Mouse (Mus musculus): ENCODE results near the gene Plac8. TPM values are rescaled to one million over a fixed set of nuclear protein-coding genes. Genes with fewer than 3 reads are reported as not detected.

Plac8 gene
- polyA plus RNA-seq, 1 experiment from 2014 or later, result 0.63 TPM

- Histone ChIP-seq H3K9me3 (no peaks in the 10 kb centered on the region), H3K27me3 (no peaks in the 10 kb centered on the region), H3K4me3 (replicated peaks) (no peak overlapping the region), H3K27ac (no peak overlapping the region), H3K4me2 (no peak overlapping the region), H3K9ac (no peak overlapping the region), H3K36me3 (replicated peaks) (no peaks in the 10 kb centered on the region), H3K4me1 (no peaks in the 10 kb centered on the region)
- no peak for ATAC-seq (ENCODE audit: low FRiP score)
- 86% methylated on average over 13 of the region's 13 CpGs for WGBS
Measured at GRCm38 (mm10) chr5:100594803-100595467, 22.9 kb upstream of the Plac8 start.

GRCm38 (mm10) chr5:100590505-100590904, 18.5 kb upstream of the Plac8 start:
- no peaks in the 10 kb centered on the region for H3K9me3 ChIP-seq
- no peak overlapping the region for H3K9ac ChIP-seq
- H3K4me3 ChIP-seq (replicated peaks), result no peak overlapping the region
- no peaks in the 10 kb centered on the region for H3K4me1 ChIP-seq
- no peaks in the 10 kb centered on the region for H3K36me3 ChIP-seq (replicated peaks)
- H3K4me2 ChIP-seq, result no peak overlapping the region
- 94% methylated on average over 5 of the region's 5 CpGs for WGBS
- no peaks in the 10 kb centered on the region for H3K27me3 ChIP-seq
- H3K27ac ChIP-seq, result no peak overlapping the region
- no peak for ATAC-seq (ENCODE audit: low FRiP score)

GRCm38 (mm10) chr5:100587626-100588025, 15.6 kb upstream of the Plac8 start:
- Histone ChIP-seq H3K27me3 (no peaks in the 10 kb centered on the region), H3K36me3 (replicated peaks) (no peaks in the 10 kb centered on the region), H3K4me3 (replicated peaks) (no peak overlapping the region), H3K9ac (no peak overlapping the region), H3K9me3 (no peaks in the 10 kb centered on the region), H3K4me2 (no peak overlapping the region), H3K27ac (no peak overlapping the region), H3K4me1 (no peaks in the 10 kb centered on the region)
- no peak for ATAC-seq (ENCODE audit: low FRiP score)
- 59% methylated on average over 2 of the region's 2 CpGs for WGBS

GRCm38 (mm10) chr5:100587136-100587535, 15.1 kb upstream of the Plac8 start:
- Histone ChIP-seq H3K4me1 (no peaks in the 10 kb centered on the region), H3K27me3 (no peaks in the 10 kb centered on the region), H3K4me2 (no peak overlapping the region), H3K4me3 (replicated peaks) (no peak overlapping the region), H3K27ac (no peak overlapping the region), H3K9ac (no peak overlapping the region), H3K36me3 (replicated peaks) (no peaks in the 10 kb centered on the region), H3K9me3 (no peaks in the 10 kb centered on the region)
- 93% methylated on average over 7 of the region's 7 CpGs for WGBS
- ATAC-seq (ENCODE audit: low FRiP score), result no peak

GRCm38 (mm10) chr5:100585657-100586056, 13.6 kb upstream of the Plac8 start:
- Histone ChIP-seq H3K27ac (no peak overlapping the region), H3K9ac (no peak overlapping the region), H3K36me3 (replicated peaks) (no peaks in the 10 kb centered on the region), H3K4me1 (no peaks in the 10 kb centered on the region), H3K4me3 (replicated peaks) (no peak overlapping the region), H3K4me2 (no peak overlapping the region), H3K9me3 (no peaks in the 10 kb centered on the region), H3K27me3 (no peaks in the 10 kb centered on the region)
- no peak for ATAC-seq (ENCODE audit: low FRiP score)
- WGBS, result 93% methylated on average over 3 of the region's 3 CpGs

- 89% methylated on average over 8 of the region's 8 CpGs for WGBS
Measured at GRCm38 (mm10) chr5:100585206-100585644, 13.2 kb upstream of the Plac8 start.

GRCm38 (mm10) chr5:100583066-100583465, 11.0 kb upstream of the Plac8 start:
- Histone ChIP-seq H3K4me2 (no peak overlapping the region), H3K4me3 (replicated peaks) (no peak overlapping the region), H3K27ac (no peak overlapping the region), H3K27me3 (no peaks in the 10 kb centered on the region), H3K4me1 (no peaks in the 10 kb centered on the region), H3K9ac (no peak overlapping the region), H3K9me3 (no peaks in the 10 kb centered on the region), H3K36me3 (replicated peaks) (no peaks in the 10 kb centered on the region)
- ATAC-seq (ENCODE audit: low FRiP score), result no peak
- WGBS, result 95% methylated on average over 7 of the region's 7 CpGs

More at GRCm38 (mm10) chr5:100585206-100585644, 13.2 kb upstream of the Plac8 start:
- Histone ChIP-seq H3K4me3 (replicated peaks) (no peak overlapping the region), H3K4me2 (no peak overlapping the region), H3K9ac (no peak overlapping the region), H3K27me3 (no peaks in the 10 kb centered on the region), H3K4me1 (no peaks in the 10 kb centered on the region), H3K27ac (no peak overlapping the region), H3K9me3 (no peaks in the 10 kb centered on the region), H3K36me3 (replicated peaks) (no peaks in the 10 kb centered on the region)
- ATAC-seq (ENCODE audit: low FRiP score), result no peak

GRCm38 (mm10) chr5:100582435-100582826, 10.4 kb upstream of the Plac8 start:
- no peak for ATAC-seq (ENCODE audit: low FRiP score)
- H3K4me1 ChIP-seq, result no peaks in the 10 kb centered on the region
- 93% methylated on average over 5 of the region's 5 CpGs for WGBS

GRCm38 (mm10) chr5:100581622-100582434, 9.8 kb upstream of the Plac8 start:
- 66% methylated on average over 11 of the region's 11 CpGs for WGBS
- H3K9ac ChIP-seq, result no peak overlapping the region
- H3K27me3 ChIP-seq, result no peaks in the 10 kb centered on the region
- no peak overlapping the region for H3K4me3 ChIP-seq (replicated peaks)
- H3K36me3 ChIP-seq (replicated peaks), result no peaks in the 10 kb centered on the region
- H3K4me1 ChIP-seq, result no peaks in the 10 kb centered on the region
- H3K4me2 ChIP-seq, result no peak overlapping the region
- H3K27ac ChIP-seq, result no peak overlapping the region
- H3K9me3 ChIP-seq, result no peaks in the 10 kb centered on the region
- no peak for ATAC-seq (ENCODE audit: low FRiP score)

More at GRCm38 (mm10) chr5:100582435-100582826, 10.4 kb upstream of the Plac8 start:
- no peaks in the 10 kb centered on the region for H3K36me3 ChIP-seq (replicated peaks)
- H3K4me2 ChIP-seq, result no peak overlapping the region
- no peaks in the 10 kb centered on the region for H3K9me3 ChIP-seq
- H3K4me3 ChIP-seq (replicated peaks), result no peak overlapping the region
- H3K9ac ChIP-seq, result no peak overlapping the region
- no peak overlapping the region for H3K27ac ChIP-seq
- no peaks in the 10 kb centered on the region for H3K27me3 ChIP-seq

GRCm38 (mm10) chr5:100578863-100579411, 6.9 kb upstream of the Plac8 start:
- Histone ChIP-seq H3K36me3 (replicated peaks) (no peaks in the 10 kb centered on the region), H3K4me2 (no peak overlapping the region)
- 87% methylated on average over 5 of the region's 5 CpGs for WGBS

GRCm38 (mm10) chr5:100574771-100575170, 2.7 kb upstream of the Plac8 start:
- Histone ChIP-seq H3K9me3 (no peaks in the 10 kb centered on the region), H3K4me1 (no peaks in the 10 kb centered on the region), H3K9ac (no peak overlapping the region), H3K4me3 (replicated peaks) (no peak overlapping the region), H3K27me3 (no peaks in the 10 kb centered on the region), H3K36me3 (replicated peaks) (no peaks in the 10 kb centered on the region), H3K4me2 (no peak overlapping the region), H3K27ac (no peak overlapping the region)
- ATAC-seq (ENCODE audit: low FRiP score), result no peak
- WGBS, result 64% methylated on average over 1 of the region's 1 CpGs

More at GRCm38 (mm10) chr5:100578863-100579411, 6.9 kb upstream of the Plac8 start:
- ATAC-seq (ENCODE audit: low FRiP score), result no peak
- Histone ChIP-seq H3K27me3 (no peaks in the 10 kb centered on the region), H3K4me3 (replicated peaks) (no peak overlapping the region), H3K27ac (no peak overlapping the region), H3K9me3 (no peaks in the 10 kb centered on the region), H3K4me1 (no peaks in the 10 kb centered on the region), H3K9ac (no peak overlapping the region)

GRCm38 (mm10) chr5:100573256-100573655, 1.2 kb upstream of the Plac8 start:
- no peaks in the 10 kb centered on the region for H3K9me3 ChIP-seq
- H3K9ac ChIP-seq, result no peak overlapping the region
- WGBS, result 97% methylated on average over 5 of the region's 5 CpGs
- H3K27me3 ChIP-seq, result no peaks in the 10 kb centered on the region
- no peaks in the 10 kb centered on the region for H3K36me3 ChIP-seq (replicated peaks)
- H3K4me3 ChIP-seq (replicated peaks), result no peak overlapping the region
- no peak overlapping the region for H3K27ac ChIP-seq
- no peaks in the 10 kb centered on the region for H3K4me1 ChIP-seq
- H3K4me2 ChIP-seq, result no peak overlapping the region
- ATAC-seq (ENCODE audit: low FRiP score), result no peak

Measured in forebrain, embryonic 12.5 days (tissue).